Mouse (Mus musculus) stomach, embryonic 14.5 days (tissue): Measurements from ENCODE around the gene Dcaf5. TPM values are rescaled to one million over a fixed set of nuclear protein-coding genes. Genes with fewer than 3 reads are reported as not detected.

Experiments
- ATAC-seq: fragments of 200-750 bp; cut with Nextera tagmentation; 2 replicates; pipeline ENCODE4 v1.8.0; 2017; ENCODE audit warnings: low read depth, moderate TSS enrichment; ENCODE audit not compliant: insufficient number of reproducible peaks, insufficient read depth, low FRiP score
- H3K27ac ChIP-seq: fragments of 300-500 bp; sonication (generic); 2 replicates; pipeline ENCODE4 v1.5.1; 2014; ENCODE audit warnings: mild to moderate bottlenecking, low read length, moderate library complexity, mixed read lengths
- H3K27me3 ChIP-seq: fragments of 300-500 bp; sonication (generic); 2 replicates; pipeline ENCODE4 v1.6.1; 2014; ENCODE audit warnings: low read length, control low read depth, mixed read lengths; ENCODE audit not compliant: control insufficient read depth, insufficient read depth
- H3K36me3 ChIP-seq: fragments of 300-500 bp; sonication (generic); 2 replicates; pipeline ENCODE4 v1.6.1; 2014; ENCODE audit warnings: mild to moderate bottlenecking, control low read depth, low read length, moderate library complexity, mixed read lengths; ENCODE audit not compliant: control insufficient read depth, insufficient read depth
- H3K4me1 ChIP-seq: fragments of 300-500 bp; sonication (generic); 2 replicates; pipeline ENCODE4 v1.6.1; 2014; ENCODE audit warnings: low read length, control low read depth, mixed read lengths; ENCODE audit not compliant: control insufficient read depth, insufficient read depth
- H3K4me2 ChIP-seq: fragments of 300-500 bp; sonication (generic); replicated peaks from 2 replicates; pipeline ENCODE4 v1.6.1; 2014; ENCODE audit warnings: low read depth, low read length, control low read depth
- H3K4me3 ChIP-seq: fragments of 300-500 bp; sonication (generic); 2 replicates; pipeline ENCODE4 v1.5.1; 2014; ENCODE audit warnings: low read depth, low read length, control low read depth
- H3K9ac ChIP-seq: fragments of 300-500 bp; sonication (generic); replicated peaks from 2 replicates; pipeline ENCODE4 v1.6.1; 2014; ENCODE audit warnings: low read depth, mild to moderate bottlenecking, control low read depth, low read length, moderate library complexity, mixed read lengths
- H3K9me3 ChIP-seq: fragments of 300-500 bp; sonication (generic); 2 replicates; pipeline ENCODE4 v1.6.1; 2016; ENCODE audit warnings: low read depth, low read length, control low read depth; ENCODE audit not compliant: control insufficient read depth
- WGBS: fragments of 180-500 bp; shearing (Covaris S2); extraction: QIAGEN DNeasy Blood & Tissue Kit; methylation state at CpG from one replicate; pipeline ENCODE4 v1.1.7; 2014; 5-methylcytosine and 5-hydroxymethylcytosine counted together
- polyA plus RNA-seq: library from polyadenylated mRNA; unstranded; fragments of >200 nt; fragmentation: Nextera tagmentation; extraction: Ambion mirVana; gene quantifications from 2 replicates; pipeline ENCODE4 v1.2.1, GENCODE M21; 2014

Dcaf5 gene
- polyA plus RNA-seq, 1 experiment from 2014 or later, result 11.9 TPM

- ATAC-seq, result 0 out of 2 replicates have a peak, but pooled peaks have one; percentile 1
Observed at GRCm38 (mm10) chr12:80434601-80434960, 1.8 kb downstream of the Dcaf5 start.

GRCm38 (mm10) chr12:80433266-80433665, 3.1 kb downstream of the Dcaf5 start:
- 63% methylated on average over 4 of the region's 4 CpGs for WGBS
- Histone ChIP-seq H3K27ac (no peak overlapping the region), H3K27me3 (no peaks in the 10 kb centered on the region), H3K9ac (no peak overlapping the region), H3K36me3 (peaks cover 7% of the 10 kb centered on the region; the same call in 1 of the 2 replicates), H3K4me1 (peaks cover 14% of the 10 kb centered on the region), H3K4me3 (no peak overlapping the region), H3K4me2 (no peak overlapping the region), H3K9me3 (no peaks in the 10 kb centered on the region)
- no peak for ATAC-seq

More at GRCm38 (mm10) chr12:80434601-80434960, 1.8 kb downstream of the Dcaf5 start:
- 1% methylated on average over 8 of the region's 10 CpGs for WGBS
- H3K4me3 ChIP-seq, result peak overlapping the region; percentile 91
- peak overlapping the region; percentile 90; the same call in 1 of the 2 replicates for H3K9ac ChIP-seq
- no peaks in the 10 kb centered on the region for H3K9me3 ChIP-seq
- peaks cover 14% of the 10 kb centered on the region for H3K4me1 ChIP-seq
- peak overlapping the region; percentile 56 for H3K4me2 ChIP-seq
- peak overlapping the region; percentile 95 for H3K27ac ChIP-seq
- no peaks in the 10 kb centered on the region for H3K27me3 ChIP-seq
- peaks cover 3% of the 10 kb centered on the region; the same call in 1 of the 2 replicates for H3K36me3 ChIP-seq

GRCm38 (mm10) chr12:80427683-80428082, 8.7 kb downstream of the Dcaf5 start:
- Histone ChIP-seq H3K27me3 (no peaks in the 10 kb centered on the region), H3K9ac (no peak overlapping the region), H3K4me2 (no peak overlapping the region), H3K9me3 (no peaks in the 10 kb centered on the region), H3K36me3 (peaks cover 10% of the 10 kb centered on the region; the same call in 1 of the 2 replicates), H3K4me3 (no peak overlapping the region), H3K27ac (no peak overlapping the region), H3K4me1 (no peaks in the 10 kb centered on the region)
- 93% methylated on average over 3 of the region's 3 CpGs for WGBS
- no peak for ATAC-seq

GRCm38 (mm10) chr12:80415100-80415499, 21.3 kb downstream of the Dcaf5 start:
- no peak overlapping the region for H3K4me3 ChIP-seq
- H3K4me1 ChIP-seq, result no peaks in the 10 kb centered on the region
- H3K27me3 ChIP-seq, result no peaks in the 10 kb centered on the region
- H3K27ac ChIP-seq, result no peak overlapping the region
- no peak for ATAC-seq
- WGBS, result 86% methylated on average over 2 of the region's 2 CpGs
- peaks cover 6% of the 10 kb centered on the region; the same call in 1 of the 2 replicates for H3K9me3 ChIP-seq
- H3K9ac ChIP-seq, result no peak overlapping the region
- peaks cover 8% of the 10 kb centered on the region; the same call in 1 of the 2 replicates for H3K36me3 ChIP-seq
- no peak overlapping the region for H3K4me2 ChIP-seq

GRCm38 (mm10) chr12:80410855-80411254, 25.5 kb downstream of the Dcaf5 start:
- Histone ChIP-seq H3K4me2 (no peak overlapping the region), H3K9ac (no peak overlapping the region), H3K4me1 (no peaks in the 10 kb centered on the region), H3K36me3 (peaks cover 8% of the 10 kb centered on the region; the same call in 1 of the 2 replicates), H3K27ac (no peak overlapping the region), H3K4me3 (no peak overlapping the region), H3K27me3 (no peaks in the 10 kb centered on the region), H3K9me3 (peaks cover 6% of the 10 kb centered on the region; the same call in 1 of the 2 replicates)
- no peak for ATAC-seq
- WGBS, result 94% methylated on average over 8 of the region's 8 CpGs

GRCm38 (mm10) chr12:80407824-80408223, 28.6 kb downstream of the Dcaf5 start:
- ATAC-seq, result no peak
- H3K27me3 ChIP-seq, result no peaks in the 10 kb centered on the region
- no peaks in the 10 kb centered on the region for H3K9me3 ChIP-seq
- no peak overlapping the region for H3K9ac ChIP-seq
- H3K4me2 ChIP-seq, result no peak overlapping the region
- WGBS, result 49% methylated on average over 3 of the region's 3 CpGs
- H3K4me3 ChIP-seq, result no peak overlapping the region
- H3K4me1 ChIP-seq, result no peaks in the 10 kb centered on the region
- H3K36me3 ChIP-seq, result peaks cover 10% of the 10 kb centered on the region; the same call in 1 of the 2 replicates
- no peak overlapping the region for H3K27ac ChIP-seq

- no peak overlapping the region for H3K27ac ChIP-seq
- no peaks in the 10 kb centered on the region for H3K9me3 ChIP-seq
- no peak overlapping the region for H3K4me2 ChIP-seq
- no peaks in the 10 kb centered on the region for H3K4me1 ChIP-seq
- no peaks in the 10 kb centered on the region for H3K27me3 ChIP-seq
- no peak for ATAC-seq
- H3K9ac ChIP-seq, result no peak overlapping the region
- peaks cover 10% of the 10 kb centered on the region; the same call in 1 of the 2 replicates for H3K36me3 ChIP-seq
- H3K4me3 ChIP-seq, result no peak overlapping the region
- WGBS, result 49% methylated on average over 3 of the region's 3 CpGs
Observed at GRCm38 (mm10) chr12:80406650-80407049, 29.8 kb downstream of the Dcaf5 start.

- no peak overlapping the region for H3K4me2 ChIP-seq
- WGBS, result 92% methylated on average over 6 of the region's 6 CpGs
- no peaks in the 10 kb centered on the region for H3K9me3 ChIP-seq
- H3K36me3 ChIP-seq, result peaks cover 15% of the 10 kb centered on the region; the same call in 1 of the 2 replicates
- no peak overlapping the region for H3K27ac ChIP-seq
- no peak overlapping the region for H3K4me3 ChIP-seq
- H3K4me1 ChIP-seq, result no peaks in the 10 kb centered on the region
- no peaks in the 10 kb centered on the region for H3K27me3 ChIP-seq
- no peak for ATAC-seq
- H3K9ac ChIP-seq, result no peak overlapping the region
Observed at GRCm38 (mm10) chr12:80404139-80404538, 32.3 kb downstream of the Dcaf5 start.

GRCm38 (mm10) chr12:80399147-80399546, 37.3 kb downstream of the Dcaf5 start:
- ATAC-seq, result no peak
- H3K27ac ChIP-seq, result no peak overlapping the region

More at GRCm38 (mm10) chr12:80399147-80399546, 37.3 kb downstream of the Dcaf5 start:
- 79% methylated on average over 2 of the region's 2 CpGs for WGBS
- no peak overlapping the region for H3K4me3 ChIP-seq
- no peaks in the 10 kb centered on the region for H3K27me3 ChIP-seq
- H3K9me3 ChIP-seq, result no peaks in the 10 kb centered on the region
- H3K9ac ChIP-seq, result no peak overlapping the region
- no peak overlapping the region for H3K4me2 ChIP-seq
- H3K4me1 ChIP-seq, result no peaks in the 10 kb centered on the region
- peaks cover 48% of the 10 kb centered on the region for H3K36me3 ChIP-seq
